Mouse (Mus musculus): ENCODE measurements around the gene Bmp2k. TPM values are rescaled to one million over a fixed set of nuclear protein-coding genes. Genes with fewer than 3 reads are reported as not detected.

Gene Bmp2k
- polyA plus RNA-seq, 2 experiments: 14.0 to 30.2 TPM

GRCm38 (mm10) chr5:97055511-97056068 is 58.1 kb downstream of the Bmp2k start:
- no peak overlapping the region for H3K4me3 ChIP-seq (ENCODE audit: insufficient read depth in 1 of 2, low read depth in 2 of 2, low read length in 2 of 2)
- H3K27me3 ChIP-seq (ENCODE audit: control insufficient read depth, insufficient read depth, low read length): no peaks in the 10 kb centered on the region
- 6% methylated on average over 1 of the region's 1 CpGs for WGBS (ENCODE audit: insufficient replicate concordance)
- no peak overlapping the region for H3K4me2 ChIP-seq (ENCODE audit: low read depth)
- peaks cover 90% of the 10 kb centered on the region for H3K36me3 ChIP-seq (replicated peaks; ENCODE audit: control insufficient read depth, insufficient read depth, low read depth)
- peak; percentile 71 for TF ChIP-seq CTCF (IDR thresholded peaks at IDR 0.05; ENCODE audit: low read depth)
- TF ChIP-seq EP300 (IDR thresholded peaks at IDR 0.05; ENCODE audit: low read depth): no peak
- DNase-seq (ENCODE audit: low read depth in 3 of 3, low spot score in 3 of 3) (peak; percentile 46 to 59 (median 50)), ATAC-seq (ENCODE audit: insufficient read depth) (no peak)
- H3K9ac ChIP-seq (replicated peaks): no peak overlapping the region
- no peaks in the 10 kb centered on the region for H3K4me1 ChIP-seq (replicated peaks; ENCODE audit: control insufficient read depth in 2 of 2, insufficient read depth in 2 of 2, low read length in 1 of 2)
- H3K9me3 ChIP-seq (ENCODE audit: control insufficient read depth, low read length): no peaks in the 10 kb centered on the region
- no peak overlapping the region for H3K27ac ChIP-seq

GRCm38 (mm10) chr5:97056359-97056758 is 58.9 kb downstream of the Bmp2k start:
- Histone ChIP-seq H3K27me3 (ENCODE audit: control insufficient read depth, insufficient read depth, low read length) (no peaks in the 10 kb centered on the region), H3K9me3 (ENCODE audit: control insufficient read depth, low read length) (no peaks in the 10 kb centered on the region), H3K4me2 (ENCODE audit: low read depth) (no peak overlapping the region), H3K9ac (replicated peaks) (no peak overlapping the region), H3K27ac (no peak overlapping the region), H3K4me3 (ENCODE audit: insufficient read depth in 1 of 2, low read depth in 2 of 2, low read length in 2 of 2) (no peak overlapping the region), H3K4me1 (replicated peaks; ENCODE audit: control insufficient read depth in 2 of 2, insufficient read depth in 2 of 2, low read length in 1 of 2) (no peaks in the 10 kb centered on the region), H3K36me3 (replicated peaks; ENCODE audit: control insufficient read depth, insufficient read depth, low read depth) (peaks cover 88% of the 10 kb centered on the region)
- ATAC-seq (ENCODE audit: insufficient read depth) (no peak), DNase-seq (ENCODE audit: low read depth in 3 of 3, low spot score in 3 of 3) (no peak)
- 93% methylated on average over 3 of the region's 3 CpGs for WGBS (ENCODE audit: insufficient replicate concordance)
- no peak for TF ChIP-seq EP300 (IDR thresholded peaks at IDR 0.05; ENCODE audit: low read depth)

- H3K27ac ChIP-seq: no peak overlapping the region
Measured at GRCm38 (mm10) chr5:97056791-97057450, 59.4 kb downstream of the Bmp2k start.

GRCm38 (mm10) chr5:97060864-97061263 is 63.4 kb downstream of the Bmp2k start:
- ATAC-seq (ENCODE audit: insufficient read depth): no peak

More at GRCm38 (mm10) chr5:97056791-97057450, 59.4 kb downstream of the Bmp2k start:
- DNase-seq (ENCODE audit: low read depth in 3 of 3, low spot score in 3 of 3) (no peak), ATAC-seq (ENCODE audit: insufficient read depth) (0 out of 2 replicates have a peak, but pooled peaks have one; percentile 24)
- H3K9me3 ChIP-seq (ENCODE audit: control insufficient read depth, low read length): no peaks in the 10 kb centered on the region
- no peaks in the 10 kb centered on the region for H3K27me3 ChIP-seq (ENCODE audit: control insufficient read depth, insufficient read depth, low read length)
- H3K9ac ChIP-seq (replicated peaks): no peak overlapping the region
- 87% methylated on average over 12 of the region's 12 CpGs for WGBS (ENCODE audit: insufficient replicate concordance)
- H3K36me3 ChIP-seq (replicated peaks; ENCODE audit: control insufficient read depth, insufficient read depth, low read depth): peaks cover 89% of the 10 kb centered on the region
- H3K4me2 ChIP-seq (ENCODE audit: low read depth): no peak overlapping the region
- no peak for TF ChIP-seq CTCF (IDR thresholded peaks at IDR 0.05; ENCODE audit: low read depth)
- TF ChIP-seq EP300 (IDR thresholded peaks at IDR 0.05; ENCODE audit: low read depth): no peak
- H3K4me3 ChIP-seq (ENCODE audit: insufficient read depth in 1 of 2, low read depth in 2 of 2, low read length in 2 of 2): no peak overlapping the region
- H3K4me1 ChIP-seq (replicated peaks; ENCODE audit: control insufficient read depth in 2 of 2, insufficient read depth in 2 of 2, low read length in 1 of 2): no peaks in the 10 kb centered on the region

GRCm38 (mm10) chr5:97062041-97062440 is 64.6 kb downstream of the Bmp2k start:
- Histone ChIP-seq H3K27ac (no peak overlapping the region), H3K4me3 (ENCODE audit: insufficient read depth in 1 of 2, low read depth in 2 of 2, low read length in 2 of 2) (no peak overlapping the region), H3K27me3 (ENCODE audit: control insufficient read depth, insufficient read depth, low read length) (no peaks in the 10 kb centered on the region), H3K9ac (replicated peaks) (no peak overlapping the region), H3K9me3 (ENCODE audit: control insufficient read depth, low read length) (no peaks in the 10 kb centered on the region), H3K36me3 (replicated peaks; ENCODE audit: control insufficient read depth, insufficient read depth, low read depth) (peaks cover 89% of the 10 kb centered on the region), H3K4me1 (replicated peaks; ENCODE audit: control insufficient read depth in 2 of 2, insufficient read depth in 2 of 2, low read length in 1 of 2) (no peaks in the 10 kb centered on the region), H3K4me2 (ENCODE audit: low read depth) (no peak overlapping the region)
- DNase-seq (ENCODE audit: low read depth in 3 of 3, low spot score in 3 of 3) (no peak), ATAC-seq (ENCODE audit: insufficient read depth) (no peak)
- TF ChIP-seq EP300 (IDR thresholded peaks at IDR 0.05; ENCODE audit: low read depth) (no peak), CTCF (IDR thresholded peaks at IDR 0.05; ENCODE audit: low read depth) (no peak)
- WGBS (ENCODE audit: insufficient replicate concordance): 85% methylated on average over 1 of the region's 1 CpGs

More at GRCm38 (mm10) chr5:97060864-97061263, 63.4 kb downstream of the Bmp2k start:
- Histone ChIP-seq H3K9me3 (ENCODE audit: control insufficient read depth, low read length) (no peaks in the 10 kb centered on the region), H3K4me1 (replicated peaks; ENCODE audit: control insufficient read depth in 2 of 2, insufficient read depth in 2 of 2, low read length in 1 of 2) (no peaks in the 10 kb centered on the region), H3K9ac (replicated peaks) (no peak overlapping the region), H3K4me2 (ENCODE audit: low read depth) (no peak overlapping the region), H3K4me3 (ENCODE audit: insufficient read depth in 1 of 2, low read depth in 2 of 2, low read length in 2 of 2) (no peak overlapping the region), H3K27me3 (ENCODE audit: control insufficient read depth, insufficient read depth, low read length) (no peaks in the 10 kb centered on the region), H3K36me3 (replicated peaks; ENCODE audit: control insufficient read depth, insufficient read depth, low read depth) (peaks cover 88% of the 10 kb centered on the region), H3K27ac (no peak overlapping the region)
- 83% methylated on average over 3 of the region's 3 CpGs for WGBS (ENCODE audit: insufficient replicate concordance)
- DNase-seq (ENCODE audit: low read depth in 3 of 3, low spot score in 3 of 3): no peak
- no peak for TF ChIP-seq CTCF (IDR thresholded peaks at IDR 0.05; ENCODE audit: low read depth)
- no peak for TF ChIP-seq EP300 (IDR thresholded peaks at IDR 0.05; ENCODE audit: low read depth)
